ENCODE assay signal across 13 mouse cellular contexts in genomic region chr3:106788440-106788887, GRCm38 (mm10). TPM values are rescaled to one million over a fixed set of nuclear protein-coding genes. Genes with fewer than 3 reads are reported as not detected.
DNase-seq lines count a peak whose midpoint lies in the region; ATAC-seq and TF ChIP-seq lines count a peak whose summit lies in the region.
"Had no signal": no experiment of that assay in that cellular context is flagged by ENCODE, and none has a peak within 500 bp of the region (broad histone marks: within the 10 kb centered on the region; RNA-seq: fewer than 3 reads in every experiment).

No protein-coding gene starts in this region.

- no peak overlapping the region for H3K4me2 ChIP-seq in embryonic facial prominence, embryonic 14.5 days (ENCODE audit: low read depth, low read length)
- H3K4me2 ChIP-seq: hindbrain, embryonic 14.5 days; stomach, embryonic 15.5 days had no signal

- no peak overlapping the region for H3K4me3 ChIP-seq in embryonic facial prominence, embryonic 14.5 days (ENCODE audit: low read depth, low read length)
- H3K4me3 ChIP-seq in embryonic facial prominence, embryonic 10.5 days: no peak overlapping the region
- peak overlapping the region; percentile 24 for H3K4me3 ChIP-seq in lung, adult 2 months (replicated peaks; ENCODE audit: extremely low read depth, low read depth, low read length)
- H3K4me3 ChIP-seq: stomach, embryonic 15.5 days had no signal

- peak; percentile 1 for DNase-seq in embryonic facial prominence, embryonic 14.5 days (ENCODE audit: low spot score)
- no peak for DNase-seq in embryonic facial prominence, embryonic 10.5 days (ENCODE audit: low spot score)
- DNase-seq in lung, adult 2 months: no peak
- no peak for DNase-seq in lung, postnatal 14 days
- peak; percentile 67 to 74 for DNase-seq in natural killer cell, adult 2 months (ENCODE audit: low spot score in 2 of 2)
- DNase-seq in frontal cortex, postnatal 25 days (ENCODE audit: low spot score in 2 of 2): no peak
- no peak for DNase-seq in adrenal gland, postnatal 25 days
- DNase-seq: adrenal gland, adult 8-10 months; cerebellum, adult 8-10 months; layer of hippocampus, postnatal 36 days had no signal

- no peak overlapping the region for H3K27ac ChIP-seq in embryonic facial prominence, embryonic 14.5 days (replicated peaks; ENCODE audit: low read depth, low read length)
- no peak overlapping the region for H3K27ac ChIP-seq in embryonic facial prominence, embryonic 10.5 days (replicated peaks)
- H3K27ac ChIP-seq: hindbrain, embryonic 14.5 days; stomach, embryonic 15.5 days had no signal

- no peaks in the 10 kb centered on the region for H3K27me3 ChIP-seq in embryonic facial prominence, embryonic 14.5 days (replicated peaks; ENCODE audit: control insufficient read depth, insufficient read depth, low read length)
- H3K27me3 ChIP-seq in embryonic facial prominence, embryonic 10.5 days (replicated peaks; ENCODE audit: low read depth, poor library complexity, severe bottlenecking): no peaks in the 10 kb centered on the region
- H3K27me3 ChIP-seq: stomach, embryonic 15.5 days had no signal

- H3K9ac ChIP-seq in embryonic facial prominence, embryonic 14.5 days (ENCODE audit: low read depth, low read length): no peak overlapping the region
- H3K9ac ChIP-seq: hindbrain, embryonic 14.5 days; stomach, embryonic 15.5 days had no signal

- TF ChIP-seq POLR2A in lung, adult 2 months (IDR thresholded peaks at IDR 0.05; ENCODE audit: borderline replicate concordance, extremely low read depth, low read depth, low read length): no peak

- TF ChIP-seq CTCF in lung, adult 2 months (IDR thresholded peaks at IDR 0.05; ENCODE audit: insufficient read depth, low read length): no peak

- no peaks in the 10 kb centered on the region for H3K4me1 ChIP-seq in embryonic facial prominence, embryonic 14.5 days (ENCODE audit: control insufficient read depth, insufficient read depth, low read length)
- H3K4me1 ChIP-seq in embryonic facial prominence, embryonic 10.5 days: no peaks in the 10 kb centered on the region
- H3K4me1 ChIP-seq in lung, adult 2 months (ENCODE audit: control insufficient read depth, insufficient read depth, low read length): no peaks in the 10 kb centered on the region
- H3K4me1 ChIP-seq: stomach, embryonic 15.5 days had no signal

- 38% methylated on average over 2 of the region's 2 CpGs for WGBS in embryonic facial prominence, embryonic 14.5 days
- 56% methylated on average over 2 of the region's 2 CpGs for WGBS in embryonic facial prominence, embryonic 10.5 days
- WGBS in lung, adult 2 months: 43% methylated on average over 2 of the region's 2 CpGs

- no peaks in the 10 kb centered on the region for H3K36me3 ChIP-seq in embryonic facial prominence, embryonic 14.5 days (ENCODE audit: control insufficient read depth, insufficient read depth, low read length)
- H3K36me3 ChIP-seq in embryonic facial prominence, embryonic 10.5 days (replicated peaks): no peaks in the 10 kb centered on the region
- H3K36me3 ChIP-seq: stomach, embryonic 15.5 days had no signal

- ATAC-seq in embryonic facial prominence, embryonic 14.5 days (ENCODE audit: low read depth): no peak
- peak; percentile 55 for ATAC-seq in granulocyte monocyte progenitor cell, adult 5-6 weeks (replicated peaks; ENCODE audit: poor library complexity, severe bottlenecking)

- H3K9me3 ChIP-seq in embryonic facial prominence, embryonic 14.5 days (ENCODE audit: control insufficient read depth, low read length): no peaks in the 10 kb centered on the region
- H3K9me3 ChIP-seq in embryonic facial prominence, embryonic 10.5 days: no peaks in the 10 kb centered on the region
- H3K9me3 ChIP-seq: stomach, embryonic 15.5 days had no signal

RNA-seq across cellular contexts. Expression of gene Cd53, which starts 1.5 kb away (rescaled TPM):
- polyA plus RNA-seq in embryonic facial prominence, embryonic 14.5 days (2014; fragmentation: Nextera tagmentation; extraction: Ambion mirVana): 13.8 and 14.9 TPM in 2 replicates
- 2.2 and 3.1 TPM in 2 replicates for polyA plus RNA-seq in embryonic facial prominence, embryonic 10.5 days (2016; fragmentation: Nextera tagmentation; extraction: Ambion mirVana)
- polyA plus RNA-seq in lung, adult 2 months (2012; rRNA removed): 15.4 and 29.2 TPM in 2 replicates
- 144 and 152 TPM in 2 replicates for total RNA-seq in granulocyte monocyte progenitor cell, adult 5-6 weeks (2014; fragmentation: Nextera tagmentation)
- total RNA-seq in granulocyte monocyte progenitor cell, adult 5-6 weeks (2017): 217 and 324 TPM in 2 replicates
- 4.9 and 5.3 TPM in 2 replicates for total RNA-seq in adrenal gland, postnatal 25 days (2021)

RNA-seq across cellular contexts. Expression of gene Olfr266, which starts 37.6 kb away (rescaled TPM):
- polyA plus RNA-seq in embryonic facial prominence, embryonic 14.5 days (2014; fragmentation: Nextera tagmentation; extraction: Ambion mirVana): not detected in 2 replicates
- not detected in 2 replicates for polyA plus RNA-seq in embryonic facial prominence, embryonic 10.5 days (2016; fragmentation: Nextera tagmentation; extraction: Ambion mirVana)
- polyA plus RNA-seq in lung, adult 2 months (2012; rRNA removed): not detected in 2 replicates
- not detected in 2 replicates for total RNA-seq in granulocyte monocyte progenitor cell, adult 5-6 weeks (2014; fragmentation: Nextera tagmentation)
- not detected in 2 replicates for total RNA-seq in granulocyte monocyte progenitor cell, adult 5-6 weeks (2017)
- total RNA-seq in adrenal gland, postnatal 25 days (2021): not detected in 2 replicates
- total RNA-seq: adrenal gland, adult 8-10 months; layer of hippocampus, postnatal 36 days had no signal
- polyA plus RNA-seq: hindbrain, embryonic 14.5 days; stomach, embryonic 15.5 days had no signal

Comparison
In these comparisons a context has a peak if more than half of its experiments do, and no peak if none do; other contexts are left out.
1. DNase-seq: peak in embryonic facial prominence, embryonic 14.5 days (single experiment) and natural killer cell, adult 2 months (2 of 2); none in embryonic facial prominence, embryonic 10.5 days (single experiment), lung, adult 2 months (single experiment), lung, postnatal 14 days (single experiment), frontal cortex, postnatal 25 days (0 of 2) and adrenal gland, postnatal 25 days (single experiment).